Mouse (Mus musculus) liver, postnatal 0 days (tissue): ENCODE results near the gene Agpat1.

Source experiments
- CTCF ChIP-seq: sonication (generic); IDR thresholded peaks from 2 replicates; pipeline ENCODE4 v1.5.1; 2016; ENCODE audit warnings: antibody characterized with exemption, low read depth
- EP300 ChIP-seq: IDR thresholded peaks from 2 replicates; pipeline ENCODE4 v1.6.1; 2016; ENCODE audit warnings: antibody characterized with exemption, low read depth, mild to moderate bottlenecking

GRCm38 (mm10) chr17:34661121-34661591 is 57.1 kb downstream of the Agpat1 start:
- TF ChIP-seq CTCF, result no peak
- TF ChIP-seq EP300, result 0 out of 2 replicates have a peak, but pooled peaks have one; percentile 9
